Mouse (Mus musculus): ENCODE data around the gene Calml3. TPM values are rescaled to one million over a fixed set of nuclear protein-coding genes. Genes with fewer than 3 reads are reported as not detected.
"Not testable (repeated sequence)": the region's sequence is repeated elsewhere in the genome, so short reads cannot be mapped to it uniquely, and the experiment has no call there.

Gene Calml3
- polyA plus RNA-seq (2015; fragmentation: Nextera tagmentation; extraction: Ambion mirVana): not detected in 2 replicates

DNA sequence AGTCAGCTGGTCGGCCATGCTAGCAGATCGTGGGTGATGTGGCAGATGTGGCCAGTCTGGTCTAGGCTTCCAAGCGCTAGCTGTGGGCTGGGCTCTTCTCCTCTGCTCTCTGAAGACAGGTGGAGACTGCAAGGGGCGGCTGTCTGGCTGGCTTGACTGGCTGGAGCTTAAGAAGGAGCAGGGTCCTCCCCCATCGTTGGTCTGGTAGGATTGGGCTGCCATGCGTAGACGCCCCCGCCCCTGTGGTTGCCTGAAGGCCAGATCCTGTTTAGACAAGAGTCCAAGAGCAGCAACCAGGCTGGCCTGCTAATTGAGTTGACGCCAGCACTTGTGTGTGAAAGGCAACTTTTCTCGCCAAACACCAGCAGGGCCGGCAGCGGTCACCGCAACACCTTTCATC lies at the start of gene Calml3:
TSS of gene Calml3 (minus strand) at position 131 of the 400 bp plus-strand sequence.
- Histone ChIP-seq H3K4me2 (ENCODE audit: low read depth, low read length) (no peak within 1 kb of the TSS), H3K9ac (ENCODE audit: low read depth, low read length) (no peak within 1 kb of the TSS), H3K4me3 (ENCODE audit: low read length) (no peak within 1 kb of the TSS), H3K4me1 (ENCODE audit: control insufficient read depth, insufficient read depth, low read length) (peaks cover 4% of the 10 kb centered on the region), H3K27ac (ENCODE audit: low read length) (no peak within 1 kb of the TSS), H3K36me3 (ENCODE audit: control insufficient read depth, insufficient read depth, low read length) (no peaks in the 10 kb centered on the region), H3K27me3 (replicated peaks; ENCODE audit: control insufficient read depth, insufficient read depth, low read length) (no peaks in the 10 kb centered on the region), H3K9me3 (ENCODE audit: control insufficient read depth, low read length) (no peaks in the 10 kb centered on the region)
- 86% methylated on average over 13 of the region's 13 CpGs for WGBS
- no peak for ATAC-seq

DNA sequence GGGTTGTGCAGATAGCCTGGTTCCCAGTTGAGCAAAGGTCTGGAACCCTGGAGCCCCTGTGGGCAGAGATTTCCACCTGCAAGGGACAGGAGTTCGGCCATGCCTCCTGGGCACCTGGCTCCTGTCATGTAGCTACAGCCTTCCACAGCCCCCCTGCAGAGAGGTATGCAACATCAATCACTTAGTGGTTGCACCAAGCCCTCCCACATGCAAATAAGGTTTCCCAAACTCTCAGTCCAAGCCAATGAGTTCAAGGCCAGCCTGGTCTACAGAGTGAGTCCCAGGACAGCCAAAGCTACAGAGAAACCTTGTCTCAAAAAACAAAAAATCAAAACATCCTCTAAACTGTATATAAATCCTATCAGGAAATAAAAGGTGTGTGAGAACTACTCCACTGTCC lies 46.2 kb upstream of the Calml3 start:
- Histone ChIP-seq H3K4me2 (ENCODE audit: low read depth, low read length) (no peak overlapping the region), H3K36me3 (ENCODE audit: control insufficient read depth, insufficient read depth, low read length) (no peaks in the 10 kb centered on the region), H3K27ac (ENCODE audit: low read length) (no peak overlapping the region), H3K4me3 (ENCODE audit: low read length) (no peak overlapping the region), H3K4me1 (ENCODE audit: control insufficient read depth, insufficient read depth, low read length) (no peaks in the 10 kb centered on the region), H3K9me3 (ENCODE audit: control insufficient read depth, low read length) (no peaks in the 10 kb centered on the region), H3K9ac (ENCODE audit: low read depth, low read length) (no peak overlapping the region), H3K27me3 (replicated peaks; ENCODE audit: control insufficient read depth, insufficient read depth, low read length) (no peaks in the 10 kb centered on the region)
- WGBS: 70% methylated on average over 1 of the region's 1 CpGs
- ATAC-seq: no peak

DNA sequence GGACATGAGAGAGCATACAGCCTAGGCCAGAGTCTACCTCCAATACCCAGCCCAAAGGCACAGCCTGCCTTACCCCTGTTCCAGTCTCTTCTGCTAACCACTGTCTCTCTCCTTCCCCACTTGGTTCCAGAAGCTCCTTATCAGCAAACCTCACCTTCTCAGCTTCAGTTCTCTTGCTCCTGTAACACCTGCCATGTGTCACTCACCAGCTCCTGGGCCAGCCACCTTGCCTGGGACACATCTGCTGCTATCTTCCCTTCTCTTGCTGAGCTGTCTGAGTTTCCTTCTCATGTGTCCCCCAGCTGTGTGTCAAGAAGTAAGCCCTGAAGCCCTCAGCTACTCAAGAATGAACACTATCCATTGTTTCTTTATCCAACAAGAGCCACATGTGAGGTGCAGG lies 36.5 kb upstream of the Calml3 start:
- H3K4me2 ChIP-seq (ENCODE audit: low read depth, low read length); ATAC-seq; H3K9ac ChIP-seq (ENCODE audit: low read depth, low read length); H3K36me3 ChIP-seq (ENCODE audit: control insufficient read depth, insufficient read depth, low read length); H3K27me3 ChIP-seq (replicated peaks; ENCODE audit: control insufficient read depth, insufficient read depth, low read length); H3K4me1 ChIP-seq (ENCODE audit: control insufficient read depth, insufficient read depth, low read length); H3K27ac ChIP-seq (ENCODE audit: low read length); H3K9me3 ChIP-seq (ENCODE audit: control insufficient read depth, low read length); H3K4me3 ChIP-seq (ENCODE audit: low read length): not testable (repeated sequence)

DNA sequence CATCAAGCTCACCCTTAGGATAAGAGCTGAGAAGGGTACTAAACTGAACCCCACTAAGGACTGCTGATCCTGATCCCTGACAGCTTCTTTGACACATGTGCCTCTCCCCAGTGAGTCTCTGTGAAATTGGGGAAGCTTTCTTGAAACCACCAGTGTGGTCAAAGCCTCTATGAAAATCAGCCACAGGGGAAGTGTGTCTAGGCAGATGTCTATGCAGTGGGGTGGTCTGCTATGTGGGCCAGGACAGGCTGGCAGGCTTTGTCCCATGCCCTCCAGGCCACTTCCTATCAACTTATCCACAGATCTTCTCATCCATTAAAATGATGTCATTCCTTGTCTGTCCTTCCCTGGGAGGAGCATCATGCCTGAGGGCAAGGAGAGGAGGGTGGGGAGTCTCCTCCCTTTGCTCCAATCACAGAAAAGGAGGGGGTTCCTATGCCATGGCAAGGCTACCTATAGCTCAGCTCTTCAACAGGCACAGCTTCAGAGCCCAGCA lies 33.2 kb upstream of the Calml3 start, which contains the start of gene Calm4:
TSS of gene Calm4 (plus strand) at position 446 of the 496 bp plus-strand sequence.
- H3K9ac ChIP-seq (ENCODE audit: low read depth, low read length); ATAC-seq: not testable (repeated sequence)

DNA sequence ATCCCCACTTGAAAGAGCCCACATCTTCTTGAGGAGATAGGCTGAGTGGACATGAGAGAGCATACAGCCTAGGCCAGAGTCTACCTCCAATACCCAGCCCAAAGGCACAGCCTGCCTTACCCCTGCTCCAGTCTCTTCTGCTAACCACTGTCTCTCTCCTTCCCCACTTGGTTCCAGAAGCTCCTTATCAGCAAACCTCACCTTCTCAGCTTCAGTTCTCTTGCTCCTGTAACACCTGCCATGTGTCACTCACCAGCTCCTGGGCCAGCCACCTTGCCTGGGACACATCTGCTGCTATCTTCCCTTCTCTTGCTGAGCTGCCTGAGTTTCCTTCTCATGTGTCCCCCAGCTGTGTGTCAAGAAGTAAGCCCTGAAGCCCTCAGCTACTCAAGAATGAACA lies 29.5 kb upstream of the Calml3 start:
- H3K9me3 ChIP-seq (ENCODE audit: control insufficient read depth, low read length); H3K36me3 ChIP-seq (ENCODE audit: control insufficient read depth, insufficient read depth, low read length); H3K27ac ChIP-seq (ENCODE audit: low read length); H3K27me3 ChIP-seq (replicated peaks; ENCODE audit: control insufficient read depth, insufficient read depth, low read length); H3K4me3 ChIP-seq (ENCODE audit: low read length); H3K4me2 ChIP-seq (ENCODE audit: low read depth, low read length); ATAC-seq; H3K9ac ChIP-seq (ENCODE audit: low read depth, low read length); H3K4me1 ChIP-seq (ENCODE audit: control insufficient read depth, insufficient read depth, low read length): not testable (repeated sequence)

More for the DNA sequence above, 33.2 kb upstream of the Calml3 start, which contains the start of gene Calm4:
- not testable (repeated sequence) for H3K9me3 ChIP-seq (ENCODE audit: control insufficient read depth, low read length); H3K4me3 ChIP-seq (ENCODE audit: low read length); H3K36me3 ChIP-seq (ENCODE audit: control insufficient read depth, insufficient read depth, low read length); H3K4me2 ChIP-seq (ENCODE audit: low read depth, low read length); H3K27ac ChIP-seq (ENCODE audit: low read length); H3K27me3 ChIP-seq (replicated peaks; ENCODE audit: control insufficient read depth, insufficient read depth, low read length); H3K4me1 ChIP-seq (ENCODE audit: control insufficient read depth, insufficient read depth, low read length)

DNA sequence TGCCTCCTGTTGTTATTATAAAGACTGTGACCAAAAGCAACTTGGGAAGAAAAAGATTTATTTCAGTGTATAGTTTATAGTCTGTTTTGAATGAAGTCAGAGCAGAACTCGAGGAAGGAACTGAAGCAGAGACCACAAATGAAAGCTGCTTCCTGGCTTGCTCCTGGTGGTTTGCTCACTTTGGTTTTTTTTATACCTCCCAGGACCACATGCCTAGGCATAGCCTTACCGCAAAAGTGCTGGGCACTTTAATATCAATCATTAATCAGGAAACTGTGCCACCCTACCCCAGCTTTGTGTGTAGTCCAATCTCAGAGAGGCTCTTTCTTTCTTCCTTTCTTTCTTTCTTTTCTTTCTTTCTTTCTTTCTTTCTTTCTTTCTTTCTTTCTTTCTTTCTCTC lies 28.3 kb upstream of the Calml3 start:
- H3K27ac ChIP-seq (ENCODE audit: low read length): no peak overlapping the region
- H3K4me3 ChIP-seq (ENCODE audit: low read length): no peak overlapping the region
- WGBS: 38% methylated on average over 2 of the region's 2 CpGs
- H3K4me1 ChIP-seq (ENCODE audit: control insufficient read depth, insufficient read depth, low read length): no peaks in the 10 kb centered on the region
- H3K27me3 ChIP-seq (replicated peaks; ENCODE audit: control insufficient read depth, insufficient read depth, low read length): no peaks in the 10 kb centered on the region
- no peaks in the 10 kb centered on the region for H3K36me3 ChIP-seq (ENCODE audit: control insufficient read depth, insufficient read depth, low read length)
- no peak overlapping the region for H3K4me2 ChIP-seq (ENCODE audit: low read depth, low read length)
- no peaks in the 10 kb centered on the region for H3K9me3 ChIP-seq (ENCODE audit: control insufficient read depth, low read length)
- no peak overlapping the region for H3K9ac ChIP-seq (ENCODE audit: low read depth, low read length)
- ATAC-seq: no peak

DNA sequence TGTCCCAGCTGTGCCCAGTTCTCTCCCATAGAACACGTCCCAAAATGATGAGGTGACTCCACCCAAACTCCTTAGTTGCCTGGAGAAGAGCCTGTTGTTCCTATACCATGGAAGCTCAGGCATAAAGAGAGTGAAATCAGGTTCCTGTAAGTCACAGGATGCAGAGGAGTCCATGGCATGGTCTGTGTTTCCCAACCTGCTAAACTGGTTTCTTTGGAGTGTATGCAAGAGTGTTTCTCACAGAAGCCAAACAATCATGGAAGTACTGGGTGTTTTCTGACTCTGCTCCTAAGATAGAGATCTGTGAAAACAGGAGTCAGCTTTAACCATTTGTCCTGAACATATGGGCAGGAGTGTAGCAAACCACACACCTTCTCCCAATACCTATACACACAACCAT lies 27.9 kb upstream of the Calml3 start:
- no peaks in the 10 kb centered on the region for H3K9me3 ChIP-seq (ENCODE audit: control insufficient read depth, low read length)
- no peak overlapping the region for H3K9ac ChIP-seq (ENCODE audit: low read depth, low read length)
- no peaks in the 10 kb centered on the region for H3K36me3 ChIP-seq (ENCODE audit: control insufficient read depth, insufficient read depth, low read length)
- H3K27me3 ChIP-seq (replicated peaks; ENCODE audit: control insufficient read depth, insufficient read depth, low read length): no peaks in the 10 kb centered on the region
- WGBS: 46% methylated on average over 1 of the region's 1 CpGs
- H3K27ac ChIP-seq (ENCODE audit: low read length): no peak overlapping the region
- H3K4me1 ChIP-seq (ENCODE audit: control insufficient read depth, insufficient read depth, low read length): no peaks in the 10 kb centered on the region
- no peak overlapping the region for H3K4me2 ChIP-seq (ENCODE audit: low read depth, low read length)
- peak; percentile 75 for ATAC-seq
- H3K4me3 ChIP-seq (ENCODE audit: low read length): no peak overlapping the region

DNA sequence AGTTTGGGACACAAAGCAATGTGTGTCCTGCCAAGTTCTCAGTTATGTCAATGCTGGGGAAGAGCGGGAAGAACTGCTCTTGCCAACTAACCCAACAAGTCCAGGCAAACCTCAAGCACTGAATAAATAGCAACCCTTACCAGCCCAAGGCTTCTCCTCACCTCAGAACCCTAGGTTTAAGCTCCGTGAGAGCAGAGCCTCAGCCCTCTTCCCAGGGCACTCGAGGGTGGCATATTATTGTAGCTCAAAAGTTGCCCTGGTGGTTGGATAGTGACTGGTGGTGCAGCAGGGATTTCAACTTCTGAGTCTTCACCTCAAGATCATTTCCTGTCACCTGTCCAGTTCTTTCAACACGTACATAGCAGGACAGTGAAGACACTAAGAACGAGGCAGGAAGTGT lies 27.4 kb upstream of the Calml3 start:
- 80% methylated on average over 5 of the region's 5 CpGs for WGBS
- H3K36me3 ChIP-seq (ENCODE audit: control insufficient read depth, insufficient read depth, low read length): no peaks in the 10 kb centered on the region
- no peak overlapping the region for H3K9ac ChIP-seq (ENCODE audit: low read depth, low read length)
- no peaks in the 10 kb centered on the region for H3K27me3 ChIP-seq (replicated peaks; ENCODE audit: control insufficient read depth, insufficient read depth, low read length)
- no peaks in the 10 kb centered on the region for H3K4me1 ChIP-seq (ENCODE audit: control insufficient read depth, insufficient read depth, low read length)
- H3K9me3 ChIP-seq (ENCODE audit: control insufficient read depth, low read length): no peaks in the 10 kb centered on the region
- H3K27ac ChIP-seq (ENCODE audit: low read length): no peak overlapping the region
- H3K4me2 ChIP-seq (ENCODE audit: low read depth, low read length): no peak overlapping the region
- H3K4me3 ChIP-seq (ENCODE audit: low read length): no peak overlapping the region
- ATAC-seq: no peak

DNA sequence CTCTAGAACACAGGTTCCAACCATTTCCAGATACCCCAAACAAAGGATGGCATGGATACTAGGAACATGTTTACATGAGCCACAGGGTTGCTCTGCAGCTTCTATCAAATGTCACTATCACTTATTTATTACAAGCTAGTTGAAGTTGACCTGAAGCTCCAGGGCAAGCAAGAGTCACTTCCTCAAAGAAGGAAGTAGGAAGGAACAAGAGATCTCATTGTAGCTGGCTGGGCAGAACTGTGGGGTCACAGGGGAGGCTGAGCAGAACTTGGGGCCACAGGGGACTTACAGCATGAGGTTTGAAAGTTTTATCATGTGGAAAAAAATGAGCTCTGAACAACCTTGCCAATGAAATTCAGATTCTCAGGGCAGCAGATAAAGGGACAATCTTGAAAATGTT lies 21.6 kb upstream of the Calml3 start:
- H3K4me3 ChIP-seq (ENCODE audit: low read length): no peak overlapping the region
- H3K27me3 ChIP-seq (replicated peaks; ENCODE audit: control insufficient read depth, insufficient read depth, low read length): no peaks in the 10 kb centered on the region
- H3K36me3 ChIP-seq (ENCODE audit: control insufficient read depth, insufficient read depth, low read length): no peaks in the 10 kb centered on the region
- ATAC-seq: no peak
- H3K9me3 ChIP-seq (ENCODE audit: control insufficient read depth, low read length): no peaks in the 10 kb centered on the region
- H3K4me2 ChIP-seq (ENCODE audit: low read depth, low read length): no peak overlapping the region
- H3K4me1 ChIP-seq (ENCODE audit: control insufficient read depth, insufficient read depth, low read length): no peaks in the 10 kb centered on the region; the same call in 1 of the 2 replicates
- no peak overlapping the region for H3K27ac ChIP-seq (ENCODE audit: low read length)
- H3K9ac ChIP-seq (ENCODE audit: low read depth, low read length): no peak overlapping the region

DNA sequence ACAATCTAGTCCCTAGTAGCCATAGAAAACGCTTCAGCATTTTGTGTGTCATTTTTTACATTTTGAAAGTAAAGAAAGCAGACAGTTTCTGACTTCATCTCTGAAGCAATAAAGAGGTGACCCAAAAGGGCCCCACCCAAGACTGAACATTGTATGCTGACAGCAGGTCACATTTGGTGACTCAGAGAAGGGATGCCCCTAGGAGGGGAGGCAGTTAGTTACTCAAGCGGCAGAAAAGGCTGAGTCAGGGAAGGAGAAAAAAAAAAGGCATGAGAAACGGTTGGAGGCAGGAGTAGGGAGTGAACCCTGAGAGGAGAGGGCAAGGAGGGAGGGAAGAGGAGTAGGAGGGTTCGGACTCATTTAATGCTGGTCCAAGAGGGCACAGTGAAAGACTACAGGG lies 18.0 kb upstream of the Calml3 start:
- H3K36me3 ChIP-seq (ENCODE audit: control insufficient read depth, insufficient read depth, low read length): no peaks in the 10 kb centered on the region
- H3K9ac ChIP-seq (ENCODE audit: low read depth, low read length): no peak overlapping the region
- no peaks in the 10 kb centered on the region for H3K9me3 ChIP-seq (ENCODE audit: control insufficient read depth, low read length)
- H3K27ac ChIP-seq (ENCODE audit: low read length): no peak overlapping the region
- H3K4me3 ChIP-seq (ENCODE audit: low read length): no peak overlapping the region
- peak; percentile 34; the same call in 1 of the 2 replicates for ATAC-seq
- no peaks in the 10 kb centered on the region; the same call in 1 of the 2 replicates for H3K4me1 ChIP-seq (ENCODE audit: control insufficient read depth, insufficient read depth, low read length)
- WGBS: 51% methylated on average over 4 of the region's 4 CpGs
- H3K4me2 ChIP-seq (ENCODE audit: low read depth, low read length): no peak overlapping the region
- H3K27me3 ChIP-seq (replicated peaks; ENCODE audit: control insufficient read depth, insufficient read depth, low read length): no peaks in the 10 kb centered on the region

Measured in intestine, embryonic 16.5 days (tissue).